Mouse (Mus musculus) lung, adult 2 months (tissue): Measurements from ENCODE around the gene Pip5kl1.

Experiments
- CTCF ChIP-seq: fragments of 200-500 bp; IDR thresholded peaks from 2 replicates; pipeline ENCODE4 v1.5.1; 2011; ENCODE audit warnings: mild to moderate bottlenecking, low read length, control low read depth; ENCODE audit not compliant: insufficient read depth
- POLR2A ChIP-seq: fragments of 200-500 bp; IDR thresholded peaks from 2 replicates; pipeline ENCODE4 v1.6.1; 2011; ENCODE audit warnings: low read depth, mild to moderate bottlenecking, control low read depth, low read length, borderline replicate concordance; ENCODE audit errors: extremely low read depth

DNA sequence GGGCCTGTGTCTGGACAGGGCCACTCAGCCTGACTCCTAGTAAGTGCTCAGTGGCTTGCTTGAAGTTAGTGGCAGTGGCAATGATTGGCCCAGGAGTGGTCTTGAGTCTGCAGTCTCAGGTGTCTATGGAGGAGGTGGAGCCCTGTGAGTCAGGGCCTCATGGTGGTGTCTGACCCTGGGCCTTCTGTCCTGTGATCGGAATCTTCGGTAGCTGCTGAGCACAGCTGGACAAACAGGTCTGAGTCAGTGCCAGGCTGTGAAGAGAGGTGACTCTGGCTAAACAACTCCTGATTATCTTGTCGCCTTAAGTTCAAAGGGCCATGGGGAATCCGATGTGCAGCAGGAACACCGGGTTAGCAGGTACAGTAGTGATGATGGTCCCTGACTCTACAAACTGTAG, 27.2 kb upstream of the Pip5kl1 start:
- no peak for TF ChIP-seq POLR2A
- no peak for TF ChIP-seq CTCF
